Mouse (Mus musculus) liver, adult 2 months (tissue): ENCODE measurements around the gene Ipo7.

Experiments
- CTCF ChIP-seq: fragments of 200-500 bp; IDR thresholded peaks from 2 replicates; pipeline ENCODE4 v1.5.1; 2011; ENCODE audit warnings: low read depth, low read length, control low read depth
- POLR2A ChIP-seq: fragments of 200-500 bp; IDR thresholded peaks from 2 replicates; pipeline ENCODE4 v1.6.1; 2011; ENCODE audit warnings: low read length, control low read depth; ENCODE audit not compliant: insufficient read depth; ENCODE audit errors: extremely low read depth

DNA sequence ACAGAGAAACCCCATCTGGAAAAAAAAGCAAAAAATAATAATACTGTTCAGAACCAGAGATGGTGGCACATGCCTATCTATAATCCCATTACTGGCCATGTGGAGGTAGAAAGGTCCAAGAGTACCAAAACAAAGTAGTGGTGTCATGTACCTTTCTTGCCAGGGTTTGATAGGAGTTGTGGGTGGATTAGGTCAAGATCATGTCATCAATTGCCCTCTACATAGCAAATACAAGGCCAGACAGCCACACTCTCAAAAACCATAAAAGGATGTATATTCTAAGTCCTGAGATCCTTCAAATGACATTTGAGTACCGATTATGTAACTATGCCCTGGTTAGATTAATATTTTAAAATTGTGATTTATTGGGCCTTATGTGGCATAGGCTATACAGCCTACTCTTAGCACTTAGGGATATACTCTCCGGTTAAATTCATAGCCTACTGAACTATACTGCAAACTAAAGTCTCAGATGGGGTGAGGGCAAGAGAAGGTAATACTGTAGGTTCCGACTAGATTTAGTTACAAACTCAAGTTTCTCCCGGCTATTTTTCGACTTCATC is 42.1 kb downstream of the Ipo7 start:
- TF ChIP-seq CTCF (no peak), POLR2A (no peak)
